Mouse (Mus musculus) fibroblast of lung, adult 2 months (primary cell): ENCODE measurements around the gene Gm20509.
"Not testable (repeated sequence)": the region's sequence is repeated elsewhere in the genome, so short reads cannot be mapped to it uniquely, and the experiment has no call there.

Experiments used
- DNase-seq: peaks from one replicate; pipeline ENCODE4 v3.0.0-alpha.2; 2011; ENCODE audit warnings: low read depth

Gene Gm20509

DNA sequence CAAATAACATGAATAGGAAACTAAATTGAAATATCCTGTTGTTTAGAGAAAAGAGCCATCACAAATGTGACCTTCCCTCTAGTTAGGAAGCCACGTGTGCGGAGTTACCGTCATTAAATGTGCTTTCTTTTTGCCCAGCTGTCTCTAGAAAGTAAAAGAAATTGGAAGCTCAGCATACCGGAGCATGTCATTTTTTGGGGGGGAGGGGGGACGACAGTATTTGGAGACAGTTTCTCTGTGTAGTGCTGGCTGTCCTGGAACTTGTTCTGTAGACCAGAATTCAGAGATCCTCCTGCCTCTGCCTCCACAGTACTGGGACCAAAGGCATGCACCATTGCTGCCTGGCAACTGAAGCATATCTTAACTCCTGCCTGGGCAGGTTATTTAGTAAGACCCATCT lies 734 bp upstream of the Gm20509 start, which contains the start of gene Khdc3:
Gene Khdc3, plus strand, starts transcription at position 301 of the 400 bp plus-strand sequence.
- DNase-seq = no peak

DNA sequence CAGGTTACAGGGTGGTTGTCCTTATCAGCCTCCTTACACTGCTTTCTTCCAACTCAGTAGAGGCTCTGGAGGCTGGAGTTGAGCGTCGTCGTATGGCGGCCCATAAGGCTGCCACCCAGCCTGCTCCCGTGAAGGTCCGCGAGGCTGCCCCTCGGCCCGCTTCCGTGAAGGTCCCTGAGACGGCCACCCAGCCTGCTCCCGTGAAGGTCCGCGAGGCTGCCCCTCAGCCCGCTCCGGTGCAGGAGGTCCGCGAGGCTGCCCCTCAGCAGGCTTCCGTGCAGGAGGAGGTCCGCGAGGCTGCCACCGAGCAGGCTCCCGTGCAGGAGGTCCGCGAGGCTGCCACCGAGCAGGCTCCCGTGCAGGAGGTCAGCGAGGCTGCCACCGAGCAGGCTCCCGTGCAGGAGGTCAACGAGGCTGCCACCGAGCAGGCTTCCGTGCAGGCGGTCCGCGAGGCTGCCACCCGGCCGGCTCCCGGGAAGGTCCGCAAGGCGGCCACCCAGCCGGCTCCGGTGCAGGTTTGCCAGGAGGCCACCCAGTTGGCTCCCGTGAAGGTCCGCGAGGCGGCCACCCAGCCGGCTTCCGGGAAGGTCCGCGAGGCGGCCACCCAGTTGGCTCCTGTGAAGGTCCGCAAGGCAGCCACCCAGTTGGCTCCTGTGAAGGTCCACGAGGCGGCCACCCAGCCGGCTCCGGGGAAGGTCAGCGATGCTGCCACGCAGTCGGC lies 1.0 kb downstream of the Gm20509 start:
- DNase-seq = no peak

DNA sequence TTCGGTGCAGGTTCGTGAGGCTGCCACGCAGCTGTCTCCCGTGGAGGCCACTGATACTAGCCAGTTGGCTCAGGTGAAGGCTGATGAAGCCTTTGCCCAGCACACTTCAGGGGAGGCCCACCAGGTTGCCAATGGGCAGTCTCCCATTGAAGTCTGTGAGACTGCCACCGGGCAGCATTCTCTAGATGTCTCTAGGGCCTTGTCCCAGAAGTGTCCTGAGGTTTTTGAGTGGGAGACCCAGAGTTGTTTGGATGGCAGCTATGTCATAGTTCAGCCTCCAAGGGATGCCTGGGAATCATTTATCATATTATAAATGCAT lies 1.6 kb downstream of the Gm20509 start:
- no peak for DNase-seq

DNA sequence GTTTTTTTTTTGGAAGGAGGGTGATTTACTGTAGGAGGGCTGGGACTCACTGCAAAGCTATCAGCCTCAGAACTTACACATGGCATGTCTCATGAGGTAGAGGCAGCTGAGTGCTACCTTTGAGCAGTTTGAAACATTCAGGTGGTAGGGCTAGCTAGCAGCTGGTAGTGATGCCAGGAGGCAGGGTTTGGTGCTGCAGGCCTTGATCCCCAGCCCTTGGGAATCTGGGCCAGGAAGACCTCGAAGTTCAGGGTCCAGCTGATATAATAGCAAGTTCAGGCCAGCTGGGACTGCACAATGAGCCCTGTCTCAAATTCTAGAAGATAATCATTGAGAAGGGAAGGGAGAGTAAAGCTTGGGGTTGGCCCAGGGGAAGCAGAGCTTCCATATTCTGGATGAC lies 2.9 kb downstream of the Gm20509 start:
- DNase-seq = no peak

DNA sequence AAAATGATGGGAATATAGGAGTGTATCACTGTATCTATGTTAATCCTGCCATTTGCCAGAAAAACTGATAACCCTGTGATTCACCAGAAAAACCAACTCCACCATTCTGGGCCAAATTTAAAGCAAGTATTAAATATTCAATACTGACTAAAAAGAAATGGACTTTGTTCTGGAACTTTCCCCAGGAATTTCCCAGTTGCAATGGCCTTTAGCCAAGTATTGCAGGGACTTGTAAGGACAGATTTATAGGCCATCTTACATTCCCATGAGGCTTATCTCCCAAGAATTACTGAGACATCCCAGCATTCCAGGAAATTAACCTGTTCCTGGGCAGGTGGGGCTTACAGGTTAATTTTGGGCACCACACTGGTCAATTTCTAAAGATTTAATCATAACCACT lies 3.5 kb downstream of the Gm20509 start:
- DNase-seq = no peak

DNA sequence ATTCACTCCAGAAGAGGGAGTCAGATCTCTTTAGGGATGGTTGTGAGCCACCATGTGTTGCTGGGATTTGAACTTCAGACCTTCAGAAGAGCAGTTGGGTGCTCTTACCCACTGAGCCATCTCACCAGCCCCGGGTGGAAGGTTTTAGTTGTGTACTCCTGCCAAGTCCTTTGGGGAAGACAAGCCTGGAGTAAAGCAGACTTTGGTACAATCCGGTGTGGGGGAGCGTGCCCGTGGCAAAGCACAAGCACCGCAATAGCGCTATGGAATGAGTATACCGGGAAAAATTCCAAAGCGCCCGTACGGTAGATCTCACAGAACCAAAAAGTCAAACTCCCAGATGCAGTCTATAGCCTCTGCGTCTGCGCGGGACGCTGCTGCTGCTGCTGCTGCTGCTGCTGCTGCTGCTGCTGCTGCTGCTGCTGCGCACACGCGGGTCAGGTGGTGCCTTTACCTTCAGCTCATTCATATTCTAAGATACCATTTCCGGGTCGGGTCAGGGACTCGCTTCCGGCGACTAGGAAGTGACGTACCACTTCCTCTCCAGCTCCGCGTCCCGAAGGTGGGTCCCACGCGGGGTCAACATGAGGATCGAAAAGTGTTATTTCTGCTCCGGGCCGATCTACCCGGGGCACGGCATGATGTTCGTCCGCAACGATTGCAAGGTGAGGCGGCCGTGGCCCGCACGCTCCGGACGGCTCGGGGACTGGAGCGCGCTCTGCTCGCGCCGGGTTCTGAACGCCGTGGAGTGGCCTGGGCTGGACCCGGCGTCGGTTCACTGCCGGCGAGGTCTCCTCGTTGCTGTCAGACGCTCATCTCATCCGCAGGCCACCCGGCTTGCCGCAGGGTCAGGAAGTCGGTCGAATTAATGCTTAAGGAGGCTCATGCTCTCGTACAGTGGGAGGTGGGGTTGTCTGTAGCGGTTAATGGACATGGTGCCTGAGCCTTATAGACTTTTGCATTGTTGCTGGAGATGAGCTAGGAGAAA lies 10.9 kb downstream of the Gm20509 start, which contains the start of gene Rsl24d1:
Gene Rsl24d1, plus strand, starts transcription at position 508 of the 988 bp plus-strand sequence.
- DNase-seq = peak; percentile 56

DNA sequence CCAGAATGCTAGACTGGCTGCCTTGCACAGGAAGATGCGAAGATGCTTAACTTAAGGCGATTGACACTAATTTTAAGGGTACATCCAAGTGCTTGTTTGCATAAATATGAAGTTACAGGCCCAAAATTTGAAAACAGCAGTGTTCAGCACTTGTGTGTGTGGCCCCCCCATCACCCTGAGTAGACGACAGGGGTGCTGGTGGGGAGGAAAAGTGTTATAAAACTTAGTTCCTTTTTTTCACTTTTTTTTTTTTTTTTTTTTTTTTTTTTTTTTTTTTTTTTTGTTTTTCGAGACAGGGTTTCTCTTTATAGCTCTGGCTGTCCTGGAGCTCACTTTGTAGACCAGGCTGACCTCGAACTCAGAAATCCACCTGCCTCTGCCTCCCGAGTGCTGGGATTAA lies 14.4 kb downstream of the Gm20509 start:
- DNase-seq = not testable (repeated sequence)

DNA sequence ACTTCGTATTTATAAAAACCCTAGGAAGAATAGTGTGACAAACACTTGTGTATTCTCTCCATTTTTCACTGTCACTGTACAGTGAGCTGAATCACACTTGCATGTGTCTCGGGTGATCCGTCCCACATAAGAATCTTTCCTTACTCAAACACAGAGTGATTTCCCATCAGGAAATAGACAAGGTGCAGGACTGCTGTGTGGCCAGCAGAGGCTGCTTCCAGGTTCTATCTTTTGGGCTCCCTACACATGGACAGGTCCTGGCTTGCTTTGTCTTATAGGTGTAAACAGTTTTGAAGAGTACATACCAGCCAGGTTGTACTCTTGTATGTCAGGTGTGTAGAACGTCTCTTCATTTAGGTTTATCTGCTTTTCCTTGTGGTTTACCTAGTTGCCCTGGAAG lies 15.7 kb downstream of the Gm20509 start:
- no peak for DNase-seq

DNA sequence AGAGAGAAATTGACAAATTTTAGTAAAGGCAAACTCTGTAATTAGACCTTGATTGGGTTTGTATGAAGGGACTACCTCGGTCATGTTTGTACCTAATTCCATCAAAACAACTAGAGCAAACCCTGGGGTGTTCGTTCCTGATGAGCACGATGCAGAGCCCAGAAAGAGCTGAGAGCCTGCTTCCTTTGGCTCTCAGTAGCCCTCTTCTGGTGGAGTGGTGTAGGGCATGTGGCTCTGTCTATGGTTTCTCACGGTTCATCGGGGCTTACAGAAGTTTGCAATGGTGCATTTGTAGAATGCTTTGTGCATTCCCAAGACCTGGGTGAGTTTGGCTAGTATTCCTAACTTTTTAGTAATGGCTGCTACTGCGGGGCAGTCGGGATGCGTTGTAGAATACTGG lies 19.5 kb downstream of the Gm20509 start:
- DNase-seq = no peak

DNA sequence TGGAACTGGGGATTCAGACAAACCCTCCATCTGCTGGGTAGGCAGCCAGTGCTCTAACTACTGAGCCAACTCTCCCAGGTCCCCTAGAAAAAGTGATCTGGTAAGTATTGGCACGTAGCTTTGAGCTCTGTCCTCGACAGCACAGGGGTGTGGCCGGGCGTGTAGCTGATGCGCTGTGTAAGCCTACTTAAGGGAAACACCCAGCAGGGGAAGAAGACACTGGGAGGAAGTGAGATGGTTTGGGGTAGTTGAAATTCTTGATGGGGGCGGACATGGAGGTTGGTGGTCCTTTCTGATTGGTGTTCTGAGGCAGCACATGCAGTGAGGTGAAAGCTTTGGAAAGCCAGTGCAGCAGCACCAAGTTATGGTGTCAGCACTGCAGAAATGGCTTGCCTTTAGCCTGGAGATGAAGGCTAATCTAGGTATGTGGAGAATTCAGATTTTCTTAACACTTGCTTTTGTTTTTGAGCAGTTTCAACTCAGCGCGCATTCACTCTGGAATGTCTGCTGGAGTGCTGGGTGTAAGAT lies 22.8 kb downstream of the Gm20509 start:
- DNase-seq = no peak

DNA sequence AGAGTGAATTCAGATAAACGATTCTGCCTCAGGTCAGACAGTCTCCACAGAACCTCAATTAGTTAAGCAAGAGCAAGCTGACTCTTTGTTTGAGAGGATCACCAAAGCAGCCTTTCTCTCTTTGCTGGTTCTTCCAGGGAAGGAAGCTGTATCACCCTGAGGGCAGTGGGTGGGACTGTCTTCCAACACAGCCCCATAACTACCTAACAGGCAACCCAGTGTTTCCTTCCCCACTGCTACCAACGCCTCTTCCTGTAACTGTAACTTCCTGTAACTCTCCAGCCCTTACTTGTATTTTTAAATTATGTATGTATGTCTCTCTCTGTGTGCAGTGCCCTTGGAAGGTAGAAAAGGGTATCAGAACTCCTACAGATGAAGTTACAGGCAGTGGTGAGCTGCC lies 25.2 kb downstream of the Gm20509 start:
- no peak for DNase-seq

DNA sequence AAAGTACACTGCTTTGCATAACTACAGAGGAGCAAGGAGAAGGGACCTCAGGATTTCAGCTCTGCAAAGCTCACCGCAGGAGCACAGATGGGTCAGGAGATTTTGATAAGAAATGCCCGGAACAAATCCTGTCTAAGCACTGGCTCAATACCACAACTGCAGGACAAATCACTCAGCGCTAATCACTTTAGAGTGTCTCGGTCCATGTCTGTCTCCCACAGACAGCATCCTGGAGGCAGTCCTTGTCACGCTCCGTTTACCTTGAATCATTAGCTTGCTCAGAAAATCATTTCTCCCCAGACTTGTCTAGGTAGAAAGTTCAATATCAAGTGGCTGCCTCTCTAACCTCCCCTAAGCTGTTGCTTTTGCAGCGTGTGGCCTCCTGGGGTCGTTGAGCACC lies 27.6 kb downstream of the Gm20509 start:
- DNase-seq = no peak

DNA sequence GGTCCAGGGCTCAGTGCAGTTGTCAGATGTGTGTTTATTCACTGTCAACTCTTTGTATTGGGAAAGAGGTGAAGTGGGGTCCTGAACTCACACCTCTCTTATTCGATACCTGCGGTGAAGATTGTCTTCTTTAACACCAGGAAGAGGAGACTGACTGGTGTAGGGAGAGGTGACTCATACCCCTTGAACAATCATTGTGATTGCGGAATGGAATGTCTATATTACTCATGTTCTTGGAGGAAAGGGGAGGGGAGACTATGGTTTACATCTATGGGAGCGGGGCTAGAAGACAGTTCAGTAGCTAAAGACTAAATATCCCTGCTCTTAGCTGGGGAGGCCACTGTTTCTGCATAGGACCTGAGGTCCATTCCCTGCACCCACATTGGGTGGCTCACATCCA lies 28.3 kb downstream of the Gm20509 start:
- DNase-seq = no peak

DNA sequence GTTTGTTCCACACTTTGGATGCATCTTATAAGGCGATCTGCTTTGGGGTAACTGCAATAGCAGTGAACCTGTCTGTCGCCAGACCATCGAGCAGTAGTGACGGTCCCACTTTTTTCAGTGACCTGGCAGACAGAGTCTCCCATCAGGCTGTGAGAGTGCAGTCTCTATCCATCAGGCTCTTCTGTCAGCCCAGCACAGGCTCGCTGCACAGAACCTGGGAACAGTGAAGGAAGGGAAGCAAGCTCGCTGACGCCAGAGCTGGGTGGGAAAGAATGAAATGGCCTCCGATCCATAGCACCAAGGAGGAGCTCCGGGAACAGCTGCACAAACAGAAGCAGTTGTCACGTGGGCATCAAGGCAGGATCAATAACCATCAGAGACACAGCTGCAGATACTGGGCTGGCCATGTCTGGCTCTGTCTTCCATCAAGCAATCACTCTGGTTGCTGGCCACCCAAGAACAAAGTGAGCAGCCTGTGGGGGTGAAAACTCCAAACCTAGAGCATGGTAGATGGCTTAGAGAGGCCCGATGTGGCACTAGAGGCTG lies 35.1 kb downstream of the Gm20509 start:
- DNase-seq = no peak

DNA sequence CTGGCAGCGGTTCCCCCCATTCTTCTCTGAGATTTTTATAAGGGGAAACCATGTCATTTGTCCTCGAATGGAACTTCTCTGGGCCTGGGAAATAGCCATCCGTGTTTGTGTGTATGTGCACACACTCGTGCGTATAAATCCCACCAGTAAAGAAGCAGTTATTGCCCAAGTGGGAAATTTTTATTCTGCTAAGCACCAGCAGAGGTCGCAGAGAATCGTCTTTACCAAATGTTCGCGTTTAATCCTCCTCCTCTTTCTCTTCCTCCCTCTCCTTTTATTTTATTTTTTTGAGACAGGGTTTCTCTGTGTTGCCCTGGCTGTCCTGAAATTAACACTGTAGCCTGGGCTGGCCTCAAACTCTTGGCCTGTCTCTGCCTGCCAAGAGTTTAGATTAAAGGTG lies 52.1 kb downstream of the Gm20509 start:
- no peak for DNase-seq

DNA sequence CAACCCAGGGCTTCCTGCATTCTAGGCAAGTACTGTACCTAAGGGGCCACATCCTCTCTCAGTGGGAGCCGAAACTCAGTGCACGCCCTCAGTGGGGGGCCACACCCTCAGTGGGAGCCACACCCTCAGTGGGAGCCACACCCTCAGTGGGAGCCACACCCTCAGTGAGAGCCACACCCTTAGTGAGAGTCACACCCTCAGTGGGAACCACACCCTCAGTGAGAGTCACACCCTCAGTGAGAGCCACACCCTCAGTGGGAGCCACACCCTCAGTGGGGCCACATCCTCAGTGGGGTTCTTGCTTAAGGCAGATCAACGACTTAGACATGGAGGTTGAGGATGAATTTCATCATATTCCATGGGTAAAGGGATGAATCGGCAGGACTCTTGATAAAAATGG lies 55.7 kb downstream of the Gm20509 start:
- DNase-seq = no peak

DNA sequence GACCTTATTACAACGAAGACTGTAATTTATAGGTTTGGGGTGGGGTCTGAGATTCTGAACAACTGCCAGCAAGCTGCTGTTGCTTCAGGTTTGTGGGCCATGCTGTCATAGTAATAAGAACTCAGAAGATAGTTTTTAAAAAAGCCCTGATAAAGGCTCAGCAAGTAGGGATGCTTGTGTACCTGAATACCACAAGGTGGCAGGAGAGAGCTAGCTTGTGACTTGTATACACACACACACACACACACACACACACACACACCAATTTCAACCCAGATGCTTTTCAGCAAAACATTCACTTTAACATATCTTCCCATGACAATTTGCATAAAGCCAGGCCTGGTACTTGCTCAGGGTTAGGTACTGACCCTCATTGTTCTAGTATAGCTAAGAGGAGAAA lies 57.0 kb downstream of the Gm20509 start:
- DNase-seq = peak; percentile 5

DNA sequence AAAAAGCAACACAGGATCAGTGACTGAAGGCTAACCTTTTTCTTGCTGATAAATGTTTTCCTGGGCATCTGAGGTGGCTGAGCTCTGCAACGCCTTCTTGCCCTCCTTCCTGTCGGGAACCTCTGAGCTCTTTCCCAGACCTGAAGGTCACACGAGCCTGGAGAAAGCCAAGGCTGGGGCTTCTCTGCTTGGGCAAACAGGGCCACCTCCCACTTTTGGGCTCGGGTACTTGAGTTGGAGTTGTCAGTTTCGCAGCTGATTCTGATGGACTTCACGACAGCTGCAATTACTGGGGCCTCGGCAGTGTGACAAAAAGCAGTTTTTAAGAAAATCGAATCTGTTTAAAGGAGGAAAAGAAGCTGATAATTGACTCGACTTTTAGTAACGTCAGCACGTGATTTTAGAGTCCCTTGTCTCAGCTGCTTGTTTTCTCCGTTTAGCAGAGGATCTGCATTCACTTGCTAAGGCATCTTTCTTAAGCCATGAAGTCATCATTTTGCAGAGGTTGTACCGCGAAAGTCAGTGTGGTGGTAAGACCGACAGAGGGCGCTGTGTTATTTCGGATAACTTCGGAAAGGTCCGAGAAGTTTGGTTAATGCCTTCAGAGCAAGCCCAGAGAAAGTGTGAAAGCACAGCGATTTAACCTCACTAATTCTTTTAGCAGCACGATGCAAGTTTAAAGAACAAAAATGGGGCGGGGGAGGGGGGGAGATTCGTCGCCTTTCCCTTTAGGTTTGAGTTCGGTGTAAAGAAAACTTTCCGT lies 60.5 kb downstream of the Gm20509 start:
- peak; percentile 56 for DNase-seq

DNA sequence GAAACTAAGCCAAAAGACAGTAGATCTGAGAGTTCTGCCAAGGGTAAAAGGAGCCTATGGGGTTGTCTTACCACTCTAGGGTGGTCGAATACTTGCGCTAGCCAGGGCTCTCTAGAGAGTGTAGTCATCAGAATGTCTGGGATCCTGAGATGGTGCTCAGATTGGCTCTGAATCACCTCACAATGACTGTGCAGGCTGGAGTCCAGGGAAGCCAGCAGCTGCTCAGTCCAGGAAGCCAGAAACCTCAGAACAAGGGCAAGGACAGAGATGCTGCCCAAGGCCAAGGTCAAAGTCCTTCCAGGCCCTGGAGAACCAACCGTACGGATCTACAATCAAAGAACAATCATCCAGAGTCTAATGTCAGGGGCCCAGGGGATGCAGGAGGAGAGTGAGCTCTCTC lies 63.4 kb downstream of the Gm20509 start:
- peak; percentile 12 for DNase-seq
